Mouse (Mus musculus): ENCODE results near the gene Olfr926.

DNA sequence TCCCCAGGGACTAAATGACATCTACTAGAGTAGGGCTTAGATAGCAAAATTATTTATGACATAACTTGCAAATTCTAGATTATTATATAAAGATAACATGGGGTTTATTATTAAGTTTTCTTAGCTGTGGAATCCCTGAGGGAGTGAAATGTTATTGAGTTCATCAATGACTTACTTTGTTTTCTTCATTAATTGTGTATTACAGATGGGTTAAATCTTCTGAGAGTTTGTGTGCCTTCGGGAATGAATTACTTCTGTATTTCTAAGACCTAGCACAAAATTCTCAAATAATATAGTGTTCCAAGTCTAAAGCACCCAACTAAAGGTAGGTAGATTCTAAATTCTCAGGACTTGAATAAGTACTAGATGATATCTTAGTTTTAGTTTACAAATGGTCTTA lies 32.8 kb upstream of the Olfr926 start, which contains the start of gene Olfr924:
- no peak for TF ChIP-seq POLR2A (IDR thresholded peaks at IDR 0.05; ENCODE audit: borderline replicate concordance, control insufficient read depth, low read depth, low read length)
- TF ChIP-seq CTCF (IDR thresholded peaks at IDR 0.05; ENCODE audit: control insufficient read depth, insufficient read depth, low read length): no peak
